Mouse (Mus musculus) skeletal muscle tissue, adult 2 months (tissue): ENCODE data around the gene Gnl2.

Experiments used
- DNase-seq: peaks from one replicate; pipeline ENCODE4 v3.0.0-alpha.2; 2012; ENCODE audit warnings: low read depth, low spot score

Gene Gnl2

GRCm38 (mm10) chr4:125015806-125016635 lies at the start of gene Gnl2:
Gene Gnl2, plus strand, starts transcription at chr4:125016585.
- no peak for DNase-seq

GRCm38 (mm10) chr4:124968711-124969110 lies 47.7 kb upstream of the Gnl2 start:
- no peak for DNase-seq

- no peak for DNase-seq
Observed at GRCm38 (mm10) chr4:124969219-124969848, 47.1 kb upstream of the Gnl2 start.

GRCm38 (mm10) chr4:124970194-124970593 lies 46.2 kb upstream of the Gnl2 start:
- no peak for DNase-seq

GRCm38 (mm10) chr4:124970677-124971076 lies 45.7 kb upstream of the Gnl2 start:
- no peak for DNase-seq

- DNase-seq: no peak
Observed at GRCm38 (mm10) chr4:124971094-124971493, 45.3 kb upstream of the Gnl2 start.

- no peak for DNase-seq
Observed at GRCm38 (mm10) chr4:124972316-124972715, 44.1 kb upstream of the Gnl2 start.

GRCm38 (mm10) chr4:124973296-124973695 lies 43.1 kb upstream of the Gnl2 start:
- no peak for DNase-seq

GRCm38 (mm10) chr4:124978201-124978600 lies 38.2 kb upstream of the Gnl2 start:
- DNase-seq: no peak

GRCm38 (mm10) chr4:124983893-124984526 lies 32.4 kb upstream of the Gnl2 start:
- no peak for DNase-seq

GRCm38 (mm10) chr4:124984871-124985670 lies 31.3 kb upstream of the Gnl2 start:
- no peak for DNase-seq

GRCm38 (mm10) chr4:124985671-124986602 lies 30.4 kb upstream of the Gnl2 start, which contains the start of gene Rspo1:
Gene Rspo1, plus strand, starts transcription at chr4:124986430.
- DNase-seq: no peak

- no peak for DNase-seq
Observed at GRCm38 (mm10) chr4:124986739-124987710, 29.4 kb upstream of the Gnl2 start.

- no peak for DNase-seq
Observed at GRCm38 (mm10) chr4:124987711-124988097, 28.7 kb upstream of the Gnl2 start.

- DNase-seq: no peak
Observed at GRCm38 (mm10) chr4:124988382-124988781, 28.0 kb upstream of the Gnl2 start.

GRCm38 (mm10) chr4:124989787-124990253 lies 26.6 kb upstream of the Gnl2 start:
- DNase-seq: no peak

- DNase-seq: no peak
Observed at GRCm38 (mm10) chr4:124990325-124990724, 26.1 kb upstream of the Gnl2 start.

- DNase-seq: no peak
Observed at GRCm38 (mm10) chr4:124997479-124998147, 18.8 kb upstream of the Gnl2 start.

- no peak for DNase-seq
Observed at GRCm38 (mm10) chr4:124999548-124999947, 16.8 kb upstream of the Gnl2 start.
